Mouse (Mus musculus) embryonic fibroblast, embryonic 13.5 days (primary cell): ENCODE measurements around the gene Tbcd. TPM values are rescaled to one million over a fixed set of nuclear protein-coding genes. Genes with fewer than 3 reads are reported as not detected.

ENCODE experiments used
- H3K27ac ChIP-seq: 2 replicates; pipeline ENCODE4 v1.5.1; 2012; ENCODE audit warnings: low read length, control low read depth, inconsistent platforms; ENCODE audit not compliant: insufficient read depth
- H3K4me1 ChIP-seq: 2 replicates; pipeline ENCODE4 v1.6.1; 2011; ENCODE audit warnings: low read length; ENCODE audit not compliant: control insufficient read depth, insufficient read depth
- H3K4me3 ChIP-seq: 2 replicates; pipeline ENCODE4 v1.5.1; 2011; ENCODE audit warnings: mild to moderate bottlenecking, control low read depth, low read length; ENCODE audit not compliant: insufficient read depth
- CTCF ChIP-seq: IDR thresholded peaks from 2 replicates; pipeline ENCODE4 v1.5.1; 2011; ENCODE audit warnings: mild to moderate bottlenecking, control low read depth, low read length, moderate library complexity, borderline replicate concordance; ENCODE audit not compliant: insufficient read depth
- POLR2A ChIP-seq: IDR thresholded peaks from 2 replicates; pipeline ENCODE4 v1.6.1; 2011; ENCODE audit warnings: low read depth, mild to moderate bottlenecking, control low read depth, low read length, moderate library complexity
- polyA plus RNA-seq: library from polyadenylated mRNA; stranded (reverse); fragments of >200 nt; gene quantifications from 2 replicates; pipeline ENCODE4 v1.2.4, GENCODE M21; 2011; ENCODE audit warnings: low read depth; ENCODE audit not compliant: missing spikeins, insufficient read length

Gene Tbcd
- polyA plus RNA-seq, 1 experiment: 43.2 TPM

DNA sequence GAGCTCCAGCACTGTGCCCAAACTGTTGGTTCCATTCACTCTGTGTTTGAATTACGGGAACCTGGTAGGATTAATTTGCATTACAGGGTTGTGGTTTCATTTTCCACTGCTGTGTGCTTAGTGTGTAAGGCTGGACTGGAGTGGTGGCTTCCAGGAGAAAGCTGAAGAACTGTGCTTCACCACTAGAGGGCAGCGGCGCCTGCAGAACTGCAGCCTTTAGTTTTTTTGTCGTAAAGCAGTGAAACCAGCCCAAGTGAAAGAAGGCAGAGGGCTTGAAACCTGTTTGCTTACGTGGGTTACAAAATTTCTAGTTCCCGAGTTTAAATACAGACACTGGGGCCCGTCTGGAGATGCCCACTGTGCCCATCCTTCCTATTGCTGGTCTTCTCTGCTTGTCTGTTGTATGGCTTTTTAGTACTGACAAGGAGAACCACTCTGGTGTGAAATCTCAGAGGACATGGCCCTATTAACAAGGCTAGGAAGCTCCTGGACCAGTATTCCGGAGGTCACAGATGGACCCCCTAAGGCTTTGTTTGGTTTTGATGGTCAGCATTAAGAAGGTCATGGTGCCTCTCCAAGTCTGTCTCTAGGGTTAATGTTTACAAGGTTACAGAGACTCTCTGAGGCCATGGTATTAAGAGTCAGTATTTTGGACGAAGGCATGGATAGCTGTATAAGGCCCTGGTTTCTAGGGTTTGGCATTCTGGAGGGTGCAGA, 24.1 kb downstream of the Tbcd start:
- TF ChIP-seq POLR2A: no peak
- peak; percentile 67 for TF ChIP-seq CTCF
- Histone ChIP-seq H3K4me1 (no peaks in the 10 kb centered on the region), H3K27ac (no peak overlapping the region), H3K4me3 (no peak overlapping the region)

DNA sequence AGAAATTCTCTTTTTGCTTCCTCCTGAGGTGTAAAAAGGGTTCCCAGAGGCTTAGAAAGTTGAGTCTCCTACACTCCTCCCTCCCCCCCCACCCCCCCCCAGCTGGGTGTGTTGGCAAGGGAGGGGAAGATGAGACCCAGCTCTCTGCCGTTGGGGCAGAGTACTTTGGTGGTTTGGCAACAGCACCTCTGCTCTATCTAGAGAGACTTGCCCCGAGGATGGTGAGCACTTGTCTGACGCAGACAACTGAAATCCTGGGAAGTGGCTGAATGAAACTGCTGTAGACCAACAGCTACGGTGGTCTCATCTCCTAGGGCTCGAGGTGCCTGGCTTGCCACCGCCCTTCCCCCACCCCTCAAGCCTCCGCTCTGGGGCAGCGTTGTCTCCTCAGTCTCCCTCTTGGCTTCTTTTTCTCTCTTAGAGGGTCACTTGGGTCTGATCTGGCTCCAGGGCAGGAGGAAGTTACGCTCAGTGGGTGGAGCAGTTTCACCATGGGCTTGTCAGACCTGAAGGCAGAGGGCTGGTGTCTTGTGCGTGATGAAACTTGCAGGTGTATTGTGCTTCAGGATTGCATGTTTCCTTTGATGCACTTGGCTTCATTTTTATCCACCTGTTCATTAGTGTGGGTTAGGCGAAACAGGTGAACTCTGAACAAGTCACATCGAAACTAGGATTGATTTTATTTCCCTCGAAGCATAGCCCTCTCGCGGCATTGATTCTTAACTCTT, 27.9 kb downstream of the Tbcd start:
- H3K27ac ChIP-seq: no peak overlapping the region
- TF ChIP-seq POLR2A (no peak), CTCF (no peak)
- no peak overlapping the region for H3K4me3 ChIP-seq
- no peaks in the 10 kb centered on the region for H3K4me1 ChIP-seq

DNA sequence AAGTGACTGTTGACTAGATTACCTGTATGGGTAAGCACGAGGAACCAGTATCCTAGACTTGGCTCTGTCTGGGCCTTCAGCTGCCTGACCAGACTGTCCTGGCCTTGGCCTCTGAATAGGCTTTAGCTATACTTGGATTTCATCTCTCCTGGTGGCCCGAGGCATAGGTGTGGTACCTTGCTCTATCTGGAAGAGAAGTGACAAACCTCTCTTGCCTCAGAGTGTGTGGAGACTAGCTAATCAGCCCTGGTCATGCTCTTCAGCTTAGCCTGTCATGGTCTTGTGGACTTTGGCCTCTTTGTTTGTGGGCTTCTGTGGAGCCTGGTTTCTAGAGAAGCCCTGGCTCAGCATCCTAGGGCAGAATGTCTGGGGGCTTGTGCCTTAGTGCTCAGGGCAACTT, 29.4 kb downstream of the Tbcd start:
- H3K27ac ChIP-seq: no peak overlapping the region
- TF ChIP-seq CTCF: no peak
- no peak for TF ChIP-seq POLR2A
- no peaks in the 10 kb centered on the region for H3K4me1 ChIP-seq
- H3K4me3 ChIP-seq: no peak overlapping the region

DNA sequence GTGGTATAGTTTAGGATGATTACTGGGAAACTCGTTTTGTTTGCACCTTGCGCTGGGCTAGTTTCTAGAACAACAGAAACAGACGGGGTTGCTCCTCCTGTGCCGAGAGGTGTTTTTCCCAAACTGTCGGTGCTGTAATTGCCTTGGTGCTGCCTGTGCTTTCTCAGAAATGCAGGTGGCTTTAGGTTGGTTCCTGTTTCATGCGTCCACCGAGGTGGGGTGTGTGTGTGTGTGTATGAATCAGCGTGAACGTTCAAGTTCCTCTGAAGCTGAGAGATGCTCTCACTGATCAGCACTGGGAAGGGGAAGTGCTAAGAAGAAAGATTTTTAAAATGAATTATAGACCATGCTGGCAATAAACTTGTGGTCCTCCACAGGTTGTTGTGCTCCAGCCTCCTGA, 34.1 kb downstream of the Tbcd start:
- TF ChIP-seq POLR2A (no peak), CTCF (no peak)
- H3K4me1 ChIP-seq: no peaks in the 10 kb centered on the region
- no peak overlapping the region for H3K4me3 ChIP-seq
- H3K27ac ChIP-seq: no peak overlapping the region

DNA sequence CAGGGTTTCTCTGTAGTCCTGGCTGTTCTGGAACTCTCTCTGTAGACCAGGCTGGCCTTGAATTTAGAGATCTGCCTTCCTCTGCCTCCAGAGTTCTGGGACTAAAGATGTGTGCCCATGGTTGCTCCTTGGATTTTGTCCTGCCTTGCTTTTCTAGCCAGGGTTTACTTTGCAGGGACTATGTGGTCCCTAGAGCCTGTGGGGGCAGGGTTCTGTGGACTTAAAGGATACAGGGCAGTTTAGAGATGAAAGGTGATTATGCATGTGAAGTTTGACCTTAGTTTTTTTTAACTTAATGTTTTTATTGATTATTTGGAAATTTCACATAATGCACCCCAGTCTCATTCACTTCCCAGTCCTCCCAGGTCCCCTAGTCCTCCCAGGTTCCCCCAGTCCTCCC, 38.9 kb downstream of the Tbcd start:
- Histone ChIP-seq H3K4me3 (no peak overlapping the region), H3K4me1 (no peaks in the 10 kb centered on the region), H3K27ac (no peak overlapping the region)
- TF ChIP-seq CTCF: no peak
- TF ChIP-seq POLR2A: no peak

DNA sequence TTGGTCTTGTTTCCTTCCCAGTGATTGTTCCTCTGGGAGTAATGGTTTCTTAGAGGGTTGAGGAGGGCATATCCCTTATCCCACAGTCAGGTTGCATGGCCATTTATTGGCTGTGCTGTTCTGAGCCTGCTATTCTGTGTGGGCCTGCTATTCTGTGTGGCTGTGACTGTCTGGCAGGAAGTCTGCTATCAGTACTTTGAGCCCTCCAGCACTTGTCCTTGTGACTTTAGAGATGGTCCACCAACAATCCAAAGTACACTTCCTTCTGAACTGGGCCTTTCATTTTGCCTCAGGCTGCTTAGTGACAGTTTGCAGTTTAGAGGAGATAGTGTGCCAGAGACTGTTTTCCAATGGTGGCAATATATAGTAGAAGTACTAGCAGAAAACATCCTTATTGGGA, 48.8 kb downstream of the Tbcd start:
- Histone ChIP-seq H3K4me3 (no peak overlapping the region), H3K27ac (no peak overlapping the region), H3K4me1 (0 out of 2 replicates have a peak, but pooled peaks cover 2% of the 10 kb centered on the region)
- TF ChIP-seq CTCF (no peak), POLR2A (no peak)

DNA sequence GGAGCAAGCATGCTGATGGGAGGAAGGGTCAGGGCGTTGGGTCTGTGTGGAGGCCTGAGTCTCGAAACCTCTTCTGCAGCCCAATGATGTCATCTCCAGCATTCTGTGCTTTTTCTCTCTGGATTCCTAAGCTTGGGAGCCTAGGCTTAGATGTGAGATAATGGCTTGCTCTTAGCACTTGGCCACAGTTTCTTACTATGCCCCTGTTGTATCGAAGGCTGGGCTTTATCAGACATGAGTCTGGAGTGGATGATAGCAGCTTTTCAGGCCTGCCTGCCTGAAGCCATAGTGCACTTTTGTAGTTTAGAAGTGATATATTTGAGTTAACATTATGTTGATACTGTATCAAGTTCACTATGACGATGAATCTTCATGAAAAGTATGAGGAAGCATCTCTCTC, 49.8 kb downstream of the Tbcd start:
- TF ChIP-seq POLR2A (no peak), CTCF (no peak)
- Histone ChIP-seq H3K27ac (no peak overlapping the region), H3K4me3 (no peak overlapping the region), H3K4me1 (0 out of 2 replicates have a peak, but pooled peaks cover 2% of the 10 kb centered on the region)

DNA sequence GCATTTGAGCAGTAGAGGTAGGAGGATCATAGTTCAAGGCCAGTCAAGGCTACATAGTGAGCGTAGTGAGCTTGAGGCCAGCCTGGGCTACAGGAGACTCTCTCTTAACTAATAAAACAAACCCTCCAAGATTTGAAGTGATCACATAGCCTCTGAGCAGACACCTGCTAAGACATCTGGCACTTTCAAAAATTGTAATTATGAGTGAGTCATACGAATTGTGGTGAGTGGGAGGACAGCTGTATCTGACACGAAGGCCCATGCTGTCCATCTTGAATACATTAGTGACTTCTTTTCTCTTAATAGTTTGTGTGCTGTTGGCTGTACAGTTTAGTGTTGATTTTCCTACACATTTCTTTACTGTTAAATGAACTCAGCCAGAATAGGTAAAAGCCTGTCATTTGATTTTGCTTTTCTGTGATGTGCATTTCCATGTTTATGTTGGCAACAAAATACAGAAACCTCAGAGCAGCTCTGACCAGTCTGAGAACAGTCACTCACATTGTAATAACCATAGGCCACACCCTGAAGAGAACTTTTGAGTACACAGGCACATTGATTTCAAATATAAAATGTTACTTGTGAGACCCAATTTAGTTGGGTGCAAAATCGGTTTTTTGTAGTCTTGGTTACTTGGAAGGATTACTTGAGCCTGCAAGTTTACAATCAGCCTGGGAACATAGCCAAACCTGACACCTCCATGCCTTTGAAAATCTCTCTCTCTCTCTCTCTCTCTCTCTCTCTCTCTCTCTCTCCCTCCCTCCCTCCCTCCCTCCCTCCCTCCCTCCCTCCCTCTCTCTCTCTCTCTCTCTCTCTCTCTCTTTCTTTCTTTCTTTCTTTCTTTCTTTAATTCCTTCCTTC, 50.5 kb downstream of the Tbcd start:
- Histone ChIP-seq H3K4me3 (no peak overlapping the region), H3K4me1 (0 out of 2 replicates have a peak, but pooled peaks cover 2% of the 10 kb centered on the region), H3K27ac (no peak overlapping the region)
- TF ChIP-seq CTCF: no peak
- TF ChIP-seq POLR2A: no peak

DNA sequence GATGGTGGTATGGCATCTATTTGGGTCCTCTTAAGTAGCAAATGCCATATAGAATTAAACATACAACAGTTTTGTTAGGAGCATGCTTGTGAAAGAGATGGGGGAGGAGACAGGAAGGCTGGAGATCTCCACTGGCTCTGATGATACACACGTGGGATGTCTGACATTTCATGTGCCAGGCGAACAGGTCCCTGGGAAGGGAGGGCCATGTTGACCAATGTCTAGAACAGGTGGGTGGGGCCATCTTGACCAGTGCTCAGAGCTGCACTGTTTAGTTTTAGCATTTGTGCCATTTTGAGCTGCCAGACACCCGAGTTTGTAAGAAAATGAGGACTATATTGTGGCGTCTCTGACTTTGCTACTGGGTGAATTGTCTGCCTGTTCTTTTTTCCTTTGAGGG, 56.7 kb downstream of the Tbcd start:
- TF ChIP-seq POLR2A: no peak
- TF ChIP-seq CTCF: no peak
- Histone ChIP-seq H3K27ac (no peak overlapping the region), H3K4me3 (no peak overlapping the region), H3K4me1 (no peaks in the 10 kb centered on the region)
